Mouse (Mus musculus) midbrain, postnatal 0 days (tissue): ENCODE data around the gene Ufd1. TPM values are rescaled to one million over a fixed set of nuclear protein-coding genes. Genes with fewer than 3 reads are reported as not detected.

ENCODE experiments used
- ATAC-seq: fragments of 200-750 bp; cut with Nextera tagmentation; 2 replicates; pipeline ENCODE4 v1.8.0; 2017; ENCODE audit warnings: moderate number of reproducible peaks, mild to moderate bottlenecking, moderate TSS enrichment, moderate library complexity; ENCODE audit not compliant: low FRiP score
- DNase-seq: peaks from one replicate; pipeline ENCODE4 v3.0.0-alpha.2; 2015; ENCODE audit warnings: low spot score
- H3K27ac ChIP-seq: fragments of 300-500 bp; sonication (generic); 2 replicates; pipeline ENCODE4 v1.5.1; 2014; ENCODE audit warnings: low read depth, mild to moderate bottlenecking, low read length, mixed read lengths
- H3K27me3 ChIP-seq: fragments of 300-500 bp; sonication (generic); 2 replicates; pipeline ENCODE4 v1.6.1; 2014; ENCODE audit warnings: low read length, control low read depth, mixed read lengths; ENCODE audit not compliant: insufficient read depth
- H3K36me3 ChIP-seq: fragments of 300-500 bp; sonication (generic); 2 replicates; pipeline ENCODE4 v1.6.1; 2014; ENCODE audit warnings: low read length, control low read depth, mixed read lengths; ENCODE audit not compliant: insufficient read depth
- H3K4me1 ChIP-seq: fragments of 300-500 bp; sonication (generic); 2 replicates; pipeline ENCODE4 v1.6.1; 2014; ENCODE audit warnings: mild to moderate bottlenecking, control low read depth, antibody characterized with exemption, low read length, mixed read lengths; ENCODE audit not compliant: insufficient read depth
- H3K4me2 ChIP-seq: fragments of 300-500 bp; sonication (generic); 2 replicates; pipeline ENCODE4 v1.6.1; 2014; ENCODE audit warnings: low read depth, mild to moderate bottlenecking, low read length, mixed read lengths; ENCODE audit not compliant: poor library complexity, severe bottlenecking
- H3K4me3 ChIP-seq: fragments of 300-500 bp; sonication (generic); 2 replicates; pipeline ENCODE4 v1.5.1; 2014; ENCODE audit warnings: low read depth, mild to moderate bottlenecking, low read length, moderate library complexity
- H3K9ac ChIP-seq: fragments of 300-500 bp; sonication (generic); replicated peaks from 2 replicates; pipeline ENCODE4 v1.6.1; 2014; ENCODE audit warnings: mild to moderate bottlenecking, low read length, moderate library complexity, mixed read lengths; ENCODE audit not compliant: poor library complexity, severe bottlenecking
- H3K9me3 ChIP-seq: fragments of 300-500 bp; sonication (generic); 2 replicates; pipeline ENCODE4 v1.6.1; 2016; ENCODE audit warnings: low read length, control low read depth
- CTCF ChIP-seq: IDR thresholded peaks from 2 replicates; pipeline ENCODE4 v1.5.1; 2016; ENCODE audit warnings: antibody characterized with exemption, mild to moderate bottlenecking
- WGBS: fragments of 180-500 bp; shearing (Covaris S2); extraction: QIAGEN DNeasy Blood & Tissue Kit; methylation state at CpG from one replicate; pipeline ENCODE4 v1.1.7; 2014; 5-methylcytosine and 5-hydroxymethylcytosine counted together
- polyA plus RNA-seq: library from polyadenylated mRNA; unstranded; fragments of >200 nt; fragmentation: Nextera tagmentation; extraction: Ambion mirVana; gene quantifications from 2 replicates; pipeline ENCODE4 v1.2.1, GENCODE M21; 2015
- total RNA-seq: library from RNA; depleted of rRNA; stranded (reverse); fragments of >200 nt; gene quantifications from 2 replicates; pipeline ENCODE4 v1.2.3, GENCODE M21; 2014

Ufd1 gene
- total and polyA plus RNA-seq, 2 experiments from 2014 or later, result 60.9 to 116 TPM

- Histone ChIP-seq H3K27me3 (no peaks in the 10 kb centered on the region), H3K9me3 (no peaks in the 10 kb centered on the region), H3K4me3 (no peak overlapping the region), H3K36me3 (no peaks in the 10 kb centered on the region), H3K9ac (no peak overlapping the region), H3K27ac (no peak overlapping the region), H3K4me2 (no peak overlapping the region), H3K4me1 (no peaks in the 10 kb centered on the region)
- TF ChIP-seq CTCF, result no peak
- DNase-seq, result no peak
- no peak for ATAC-seq
- whole genome bisulfite sequencing, result 94% methylated on average over 7 of the region's 7 CpGs
Measured at GRCm38 (mm10) chr16:18785025-18785424, 26.6 kb upstream of the Ufd1 start.

GRCm38 (mm10) chr16:18785485-18785884, 26.1 kb upstream of the Ufd1 start:
- TF ChIP-seq CTCF, result no peak

GRCm38 (mm10) chr16:18786652-18787051, 24.9 kb upstream of the Ufd1 start:
- no peaks in the 10 kb centered on the region for H3K36me3 ChIP-seq
- DNase-seq (no peak), ATAC-seq (no peak)
- no peaks in the 10 kb centered on the region for H3K27me3 ChIP-seq
- H3K9ac ChIP-seq, result no peak overlapping the region
- WGBS, result 95% methylated on average over 10 of the region's 10 CpGs
- no peaks in the 10 kb centered on the region for H3K9me3 ChIP-seq
- no peaks in the 10 kb centered on the region for H3K4me1 ChIP-seq
- H3K4me3 ChIP-seq, result no peak overlapping the region
- TF ChIP-seq CTCF, result no peak
- no peak overlapping the region for H3K27ac ChIP-seq
- H3K4me2 ChIP-seq, result no peak overlapping the region

More at GRCm38 (mm10) chr16:18785485-18785884, 26.1 kb upstream of the Ufd1 start:
- Histone ChIP-seq H3K4me1 (no peaks in the 10 kb centered on the region), H3K36me3 (no peaks in the 10 kb centered on the region), H3K4me3 (no peak overlapping the region), H3K9ac (no peak overlapping the region), H3K4me2 (no peak overlapping the region), H3K27ac (no peak overlapping the region), H3K9me3 (no peaks in the 10 kb centered on the region), H3K27me3 (no peaks in the 10 kb centered on the region)
- ATAC-seq (no peak), DNase-seq (no peak)
- WGBS, result 73% methylated on average over 1 of the region's 1 CpGs

GRCm38 (mm10) chr16:18788627-18789406, 22.8 kb upstream of the Ufd1 start:
- H3K4me1 ChIP-seq, result no peaks in the 10 kb centered on the region
- H3K9me3 ChIP-seq, result no peaks in the 10 kb centered on the region
- no peak overlapping the region for H3K27ac ChIP-seq
- H3K4me3 ChIP-seq, result no peak overlapping the region
- no peak overlapping the region for H3K9ac ChIP-seq
- no peak for TF ChIP-seq CTCF
- H3K4me2 ChIP-seq, result no peak overlapping the region
- WGBS, result 92% methylated on average over 10 of the region's 10 CpGs
- DNase-seq, result no peak
- no peak for ATAC-seq
- no peaks in the 10 kb centered on the region for H3K36me3 ChIP-seq
- H3K27me3 ChIP-seq, result no peaks in the 10 kb centered on the region

GRCm38 (mm10) chr16:18795223-18795899, 16.2 kb upstream of the Ufd1 start:
- Histone ChIP-seq H3K4me3 (no peak overlapping the region), H3K9me3 (no peaks in the 10 kb centered on the region), H3K9ac (no peak overlapping the region), H3K27ac (no peak overlapping the region), H3K36me3 (no peaks in the 10 kb centered on the region), H3K4me2 (no peak overlapping the region), H3K4me1 (no peaks in the 10 kb centered on the region), H3K27me3 (no peaks in the 10 kb centered on the region)
- 89% methylated on average over 11 of the region's 11 CpGs for WGBS
- ATAC-seq (no peak), DNase-seq (no peak)
- no peak for TF ChIP-seq CTCF

GRCm38 (mm10) chr16:18796645-18797044, 14.9 kb upstream of the Ufd1 start:
- Histone ChIP-seq H3K9ac (no peak overlapping the region), H3K36me3 (no peaks in the 10 kb centered on the region), H3K9me3 (no peaks in the 10 kb centered on the region), H3K27me3 (no peaks in the 10 kb centered on the region), H3K27ac (no peak overlapping the region), H3K4me1 (no peaks in the 10 kb centered on the region), H3K4me3 (no peak overlapping the region), H3K4me2 (no peak overlapping the region)
- WGBS, result 82% methylated on average over 7 of the region's 7 CpGs
- DNase-seq (no peak), ATAC-seq (no peak)
- TF ChIP-seq CTCF, result no peak
